Mouse (Mus musculus) embryonic facial prominence, embryonic 12.5 days (tissue): ENCODE results near the gene BC048562. TPM values are rescaled to one million over a fixed set of nuclear protein-coding genes. Genes with fewer than 3 reads are reported as not detected.

Experiments used
- ATAC-seq: fragments of 200-750 bp; cut with Nextera tagmentation; 2 replicates; pipeline ENCODE4 v1.8.0; 2017; ENCODE audit not compliant: insufficient number of reproducible peaks, insufficient read depth, low FRiP score, low TSS enrichment
- H3K27ac ChIP-seq: fragments of 300-500 bp; sonication (generic); 2 replicates; pipeline ENCODE4 v1.5.1; 2016; ENCODE audit warnings: mild to moderate bottlenecking
- H3K27me3 ChIP-seq: fragments of 300-500 bp; sonication (generic); 2 replicates; pipeline ENCODE4 v1.6.1; 2016; ENCODE audit warnings: mild to moderate bottlenecking, moderate library complexity
- H3K36me3 ChIP-seq: fragments of 300-500 bp; sonication (generic); 2 replicates; pipeline ENCODE4 v1.6.1; 2016; ENCODE audit warnings: mild to moderate bottlenecking
- H3K4me1 ChIP-seq: fragments of 300-500 bp; sonication (generic); 2 replicates; pipeline ENCODE4 v1.6.1; 2016
- H3K4me2 ChIP-seq: fragments of 300-500 bp; sonication (generic); replicated peaks from 2 replicates; pipeline ENCODE4 v1.6.1; 2016; ENCODE audit warnings: mild to moderate bottlenecking, moderate library complexity
- H3K4me3 ChIP-seq: fragments of 300-500 bp; sonication (generic); 2 replicates; pipeline ENCODE4 v1.5.1; 2016; ENCODE audit warnings: mild to moderate bottlenecking
- H3K9ac ChIP-seq: fragments of 300-500 bp; sonication (generic); 2 replicates; pipeline ENCODE4 v1.6.1; 2016; ENCODE audit warnings: mild to moderate bottlenecking, moderate library complexity
- H3K9me3 ChIP-seq: fragments of 300-500 bp; sonication (generic); 2 replicates; pipeline ENCODE4 v1.6.1; 2016; ENCODE audit warnings: mild to moderate bottlenecking, moderate library complexity
- WGBS: fragments of 180-500 bp; shearing (Covaris S2); methylation state at CpG from one replicate; pipeline ENCODE4 v1.1.7; 2016; 5-methylcytosine and 5-hydroxymethylcytosine counted together
- polyA plus RNA-seq: library from polyadenylated mRNA; unstranded; fragments of >200 nt; fragmentation: Nextera tagmentation; extraction: Ambion mirVana; gene quantifications from 2 replicates; pipeline ENCODE4 v1.2.1, GENCODE M21; 2016

Gene BC048562
- polyA plus RNA-seq, 1 experiment from 2014 or later, result not detected

DNA sequence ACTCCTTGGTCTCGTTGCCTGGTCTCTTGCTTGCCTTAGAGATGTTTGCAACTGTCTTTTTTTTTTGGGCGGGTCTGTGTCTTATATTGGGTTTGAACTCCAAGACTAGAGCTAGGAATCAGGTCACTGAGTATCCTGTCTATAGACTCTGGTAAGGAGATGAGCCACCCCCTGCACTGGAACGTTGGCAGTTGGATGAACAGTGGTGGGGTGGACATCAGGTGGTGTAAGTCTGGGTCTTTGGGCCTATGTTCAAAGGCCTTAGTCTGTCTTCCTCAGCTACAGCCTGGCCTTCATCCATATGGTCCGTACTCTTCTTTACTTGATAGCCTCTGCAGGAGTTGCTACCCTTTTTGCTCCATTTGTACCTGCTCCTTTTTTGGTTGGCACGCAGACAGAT, 25.4 kb downstream of the BC048562 start:
- Histone ChIP-seq H3K4me2 (peak overlapping the region; percentile 80), H3K27ac (no peak overlapping the region), H3K9me3 (no peaks in the 10 kb centered on the region), H3K27me3 (no peaks in the 10 kb centered on the region), H3K36me3 (peaks cover 32% of the 10 kb centered on the region), H3K9ac (no peak overlapping the region; the same call in 1 of the 2 replicates), H3K4me1 (peaks cover 12% of the 10 kb centered on the region), H3K4me3 (peak overlapping the region; percentile 95)
- WGBS, result 90% methylated on average over 5 of the region's 5 CpGs
- ATAC-seq, result no peak

DNA sequence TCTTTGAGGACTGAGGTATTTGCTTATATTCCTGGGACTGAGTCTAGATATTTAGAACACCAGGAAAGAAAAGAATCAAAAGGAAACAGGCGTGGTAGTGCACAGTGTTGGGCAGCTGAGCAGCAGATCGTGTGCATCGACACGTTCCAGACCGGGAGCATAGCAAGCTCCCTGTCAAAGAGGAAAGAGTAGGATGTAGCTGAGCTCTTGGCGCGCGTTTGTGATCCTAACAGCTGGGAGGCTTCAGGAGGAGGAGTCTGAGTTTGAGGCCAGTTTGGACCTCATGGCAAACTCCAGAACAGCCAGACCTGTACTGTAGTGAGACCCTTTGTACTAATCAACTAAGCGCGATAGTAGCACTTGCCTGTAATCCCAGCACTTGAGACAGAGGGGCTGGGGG, 25.9 kb downstream of the BC048562 start:
- H3K36me3 ChIP-seq, result peaks cover 37% of the 10 kb centered on the region
- 93% methylated on average over 10 of the region's 10 CpGs for WGBS
- H3K27ac ChIP-seq, result no peak overlapping the region
- no peak overlapping the region for H3K4me3 ChIP-seq
- H3K4me1 ChIP-seq, result peaks cover 12% of the 10 kb centered on the region
- no peaks in the 10 kb centered on the region for H3K27me3 ChIP-seq
- ATAC-seq, result no peak
- H3K9me3 ChIP-seq, result no peaks in the 10 kb centered on the region
- no peak overlapping the region; the same call in 1 of the 2 replicates for H3K4me2 ChIP-seq
- no peak overlapping the region for H3K9ac ChIP-seq

DNA sequence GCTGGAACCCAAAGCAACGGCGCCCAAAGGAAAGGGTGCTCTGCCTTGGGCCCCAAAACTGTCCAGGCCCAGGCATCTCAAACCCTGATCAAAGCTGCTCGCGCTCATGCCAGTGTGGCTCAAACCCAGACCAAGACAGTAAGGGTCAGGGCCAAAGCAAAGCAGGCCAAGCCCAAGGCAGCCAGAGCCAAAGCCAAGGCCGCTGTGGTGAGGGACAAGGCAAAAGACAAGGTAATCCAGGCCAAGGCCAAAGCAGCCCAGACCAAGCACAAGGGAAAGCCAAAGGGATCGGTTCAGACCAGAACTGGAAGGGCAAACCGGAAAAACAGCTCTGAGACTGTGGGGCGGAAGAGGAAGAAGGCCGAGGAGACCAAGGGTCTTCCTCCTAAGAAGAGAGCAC, 27.4 kb downstream of the BC048562 start:
- H3K36me3 ChIP-seq, result peaks cover 40% of the 10 kb centered on the region
- no peak overlapping the region for H3K27ac ChIP-seq
- H3K27me3 ChIP-seq, result no peaks in the 10 kb centered on the region
- 0 out of 2 replicates have a peak overlapping the region, but pooled peaks have one; percentile 24 for H3K9ac ChIP-seq
- no peak overlapping the region for H3K4me2 ChIP-seq
- H3K9me3 ChIP-seq, result no peaks in the 10 kb centered on the region
- peaks cover 12% of the 10 kb centered on the region for H3K4me1 ChIP-seq
- ATAC-seq, result no peak
- WGBS, result 95% methylated on average over 9 of the region's 9 CpGs
- no peak overlapping the region for H3K4me3 ChIP-seq

DNA sequence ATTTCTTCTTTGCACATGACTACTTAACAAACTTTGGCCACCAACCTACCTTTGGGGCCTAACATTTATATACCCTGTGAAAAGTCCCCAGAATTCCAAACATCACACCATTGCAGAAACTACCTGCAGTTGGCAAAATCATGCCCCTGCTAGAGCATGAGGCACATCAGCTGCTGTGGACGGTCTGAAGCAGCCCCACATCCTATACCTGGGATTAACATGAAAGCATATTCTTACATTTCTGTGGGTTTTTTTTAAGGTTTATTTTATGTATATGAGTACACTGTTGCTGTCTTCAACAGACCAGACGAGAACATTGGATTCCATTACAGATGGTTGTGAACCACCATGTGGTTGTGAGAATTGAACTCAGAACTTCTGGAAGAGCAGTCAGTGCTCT, 29.9 kb downstream of the BC048562 start:
- Histone ChIP-seq H3K4me2 (no peak overlapping the region), H3K4me3 (no peak overlapping the region), H3K27me3 (no peaks in the 10 kb centered on the region), H3K9ac (no peak overlapping the region), H3K27ac (no peak overlapping the region), H3K9me3 (no peaks in the 10 kb centered on the region), H3K36me3 (peaks cover 40% of the 10 kb centered on the region), H3K4me1 (peaks cover 10% of the 10 kb centered on the region)
- ATAC-seq, result no peak
- WGBS, result 88% methylated on average over 2 of the region's 2 CpGs

DNA sequence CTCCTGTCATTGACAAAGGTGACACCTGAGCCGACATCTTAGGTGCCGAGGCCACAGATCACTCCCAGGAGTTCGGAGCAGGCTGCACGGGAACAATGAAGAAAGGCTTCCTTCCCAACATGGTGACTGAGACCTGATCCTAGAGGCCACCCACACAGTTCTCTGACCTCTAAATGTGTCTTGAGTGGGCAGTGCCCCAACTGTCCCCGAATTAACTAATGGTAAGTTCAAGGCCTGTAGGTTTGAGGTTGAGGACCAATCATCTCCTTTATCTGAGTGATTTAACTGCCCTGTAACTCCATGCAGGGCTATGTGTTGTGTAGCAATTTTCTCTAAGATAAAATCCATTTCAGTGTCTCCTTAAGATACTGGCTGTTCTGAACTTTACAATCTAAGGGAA, 33.1 kb downstream of the BC048562 start:
- no peak for ATAC-seq
- H3K9me3 ChIP-seq, result no peaks in the 10 kb centered on the region
- H3K36me3 ChIP-seq, result peaks cover 23% of the 10 kb centered on the region
- H3K4me3 ChIP-seq, result no peak overlapping the region
- H3K9ac ChIP-seq, result no peak overlapping the region
- H3K4me1 ChIP-seq, result no peaks in the 10 kb centered on the region
- no peak overlapping the region for H3K4me2 ChIP-seq
- 69% methylated on average over 5 of the region's 5 CpGs for WGBS
- no peak overlapping the region for H3K27ac ChIP-seq
- H3K27me3 ChIP-seq, result no peaks in the 10 kb centered on the region

DNA sequence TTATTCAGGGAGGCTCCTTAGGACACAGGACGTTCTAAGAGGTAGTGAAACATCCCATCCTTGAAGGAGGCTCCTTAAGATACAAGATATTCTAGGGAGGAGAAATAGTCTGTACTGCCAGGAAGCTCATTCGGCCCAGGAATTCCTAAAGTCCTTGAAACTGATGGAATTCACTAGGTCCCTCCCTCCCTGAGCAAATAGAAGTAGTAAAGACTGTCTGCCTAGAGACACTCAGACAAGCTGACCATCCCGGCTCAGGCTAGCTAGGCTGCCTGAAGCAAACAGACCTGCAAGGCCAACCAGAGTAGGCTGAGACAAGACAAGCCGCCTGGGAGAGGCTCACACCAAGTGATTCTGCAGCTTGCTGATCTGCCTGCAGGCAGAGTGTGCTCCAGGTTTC, 33.6 kb downstream of the BC048562 start:
- peaks cover 19% of the 10 kb centered on the region for H3K36me3 ChIP-seq
- H3K4me2 ChIP-seq, result no peak overlapping the region
- H3K9ac ChIP-seq, result no peak overlapping the region
- no peak for ATAC-seq
- H3K27ac ChIP-seq, result no peak overlapping the region
- WGBS, result 68% methylated on average over 4 of the region's 4 CpGs
- no peak overlapping the region for H3K4me3 ChIP-seq
- no peaks in the 10 kb centered on the region for H3K4me1 ChIP-seq
- H3K27me3 ChIP-seq, result no peaks in the 10 kb centered on the region
- H3K9me3 ChIP-seq, result no peaks in the 10 kb centered on the region

DNA sequence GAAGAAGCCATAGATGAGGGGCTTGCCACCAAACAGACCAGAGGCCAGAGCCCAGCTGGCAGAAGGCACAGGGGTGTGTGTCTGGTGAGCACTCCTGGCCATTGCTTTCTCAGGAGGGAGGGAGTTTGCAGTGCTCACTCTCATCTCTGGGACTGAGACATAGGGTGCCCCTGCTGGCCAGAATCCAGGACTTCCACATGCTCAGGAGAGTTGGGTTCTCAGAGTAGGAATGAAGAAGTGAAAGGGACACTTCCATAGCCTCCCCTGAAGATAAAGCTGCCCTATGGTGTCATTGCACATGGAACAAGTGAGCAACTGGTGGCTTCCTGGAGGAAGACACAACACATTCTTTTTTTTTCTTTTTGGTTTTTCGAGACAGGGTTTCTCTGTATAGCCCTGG, 38.2 kb downstream of the BC048562 start:
- no peak overlapping the region for H3K9ac ChIP-seq
- no peak overlapping the region for H3K27ac ChIP-seq
- H3K4me3 ChIP-seq, result no peak overlapping the region
- no peaks in the 10 kb centered on the region for H3K9me3 ChIP-seq
- no peaks in the 10 kb centered on the region for H3K27me3 ChIP-seq
- ATAC-seq, result no peak
- no peak overlapping the region for H3K4me2 ChIP-seq
- H3K36me3 ChIP-seq, result no peaks in the 10 kb centered on the region
- H3K4me1 ChIP-seq, result peaks cover 6% of the 10 kb centered on the region
- 57% methylated on average over 1 of the region's 1 CpGs for WGBS

DNA sequence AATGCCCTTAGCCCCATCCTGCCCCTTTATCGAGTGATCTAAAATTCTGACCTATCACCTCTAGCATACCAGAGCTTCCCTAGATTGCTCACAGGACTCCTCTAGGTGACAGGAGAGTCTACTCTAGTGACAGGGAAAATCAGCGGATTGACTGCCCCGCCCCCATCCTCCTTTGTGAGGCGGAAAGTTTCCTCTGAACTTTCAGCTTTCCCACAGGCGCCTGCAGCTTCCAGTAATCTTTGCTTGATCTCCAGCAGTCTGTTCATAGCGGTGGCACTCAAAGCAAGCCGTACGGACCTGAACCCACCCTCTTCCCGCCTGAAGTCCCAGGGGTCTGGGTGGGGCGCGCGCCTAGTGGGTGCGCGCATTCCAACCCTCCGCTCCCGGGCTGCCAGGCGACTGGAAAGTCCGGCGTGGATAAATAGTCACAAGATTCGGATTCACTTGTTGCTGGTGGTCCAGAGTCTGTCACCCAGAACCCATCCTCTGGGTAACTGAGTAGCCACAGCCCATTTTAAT, 42.4 kb downstream of the BC048562 start:
- Histone ChIP-seq H3K4me3 (peak overlapping the region; percentile 44), H3K9me3 (no peaks in the 10 kb centered on the region), H3K27ac (peak overlapping the region; percentile 85), H3K4me1 (peaks cover 21% of the 10 kb centered on the region), H3K4me2 (peak overlapping the region; percentile 87), H3K9ac (peak overlapping the region; percentile 53), H3K27me3 (0 out of 2 replicates have a peak, but pooled peaks cover 2% of the 10 kb centered on the region), H3K36me3 (peaks cover 27% of the 10 kb centered on the region)
- peak; percentile 74 for ATAC-seq
- WGBS, result under 1% methylated on average over 20 of the region's 20 CpGs

DNA sequence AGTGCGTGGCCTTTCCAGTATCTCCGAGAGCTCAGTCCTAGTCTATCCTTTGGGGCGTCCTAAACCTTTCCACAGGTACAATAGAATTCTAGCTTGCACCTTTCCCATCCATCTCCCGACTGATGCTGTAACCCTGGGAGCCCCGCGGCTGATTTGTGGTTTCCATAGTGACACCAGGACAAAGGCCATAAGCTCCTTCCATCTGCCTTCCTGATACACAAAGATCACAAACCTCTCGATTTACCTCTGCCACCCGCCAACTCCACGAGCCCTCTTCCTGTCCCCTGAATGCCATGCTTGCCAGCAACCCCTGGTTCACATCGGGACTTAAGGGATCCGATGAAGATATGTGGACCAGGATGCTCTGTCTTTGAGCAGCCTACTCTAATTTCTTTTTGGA, 43.0 kb downstream of the BC048562 start:
- WGBS, result 36% methylated on average over 11 of the region's 11 CpGs
- ATAC-seq, result no peak

DNA sequence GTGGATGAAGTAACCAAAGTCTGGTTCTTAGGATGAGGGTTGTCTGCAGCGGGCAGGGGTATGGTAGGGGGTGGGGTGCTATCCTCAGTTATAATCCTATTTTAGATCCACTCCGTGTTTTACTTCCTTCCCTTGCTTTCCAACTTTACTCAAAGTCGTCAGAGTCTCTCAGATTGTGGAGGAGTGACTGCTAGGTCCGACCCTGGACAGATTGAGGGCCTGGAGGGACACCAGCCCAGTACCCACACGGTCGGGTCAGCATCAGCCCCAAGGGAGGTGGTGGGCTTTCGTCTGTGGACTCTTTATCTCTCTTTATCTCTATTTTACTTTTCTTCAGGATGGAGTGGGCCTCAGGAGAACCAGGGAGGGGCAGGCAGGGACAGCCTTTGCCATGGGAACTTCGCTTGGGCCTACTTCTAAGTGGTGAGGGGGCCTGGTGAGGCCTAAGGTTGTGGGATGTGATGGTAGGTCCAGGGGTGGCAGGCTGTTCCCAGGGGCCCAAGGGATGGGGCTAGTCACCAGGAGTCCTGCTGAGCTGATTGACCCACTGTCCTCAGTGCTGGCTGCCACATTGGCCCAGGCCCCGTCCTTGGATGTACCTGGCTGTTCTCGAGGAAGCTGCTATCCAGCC, 43.6 kb downstream of the BC048562 start, which contains the start of gene Lamb2:
Gene Lamb2 (plus strand): TSS at position 16 of the 631 bp plus-strand sequence.
- H3K4me3 ChIP-seq, result peak within 1 kb of the TSS; percentile 56
- peak within 1 kb of the TSS; percentile 85 for H3K27ac ChIP-seq
- H3K36me3 ChIP-seq, result peaks cover 36% of the 10 kb centered on the region
- H3K9me3 ChIP-seq, result no peaks in the 10 kb centered on the region
- 7% methylated on average over 10 of the region's 10 CpGs for WGBS
- H3K9ac ChIP-seq, result peak within 1 kb of the TSS; percentile 70
- H3K4me2 ChIP-seq, result peak within 1 kb of the TSS; percentile 87
- H3K27me3 ChIP-seq, result 0 out of 2 replicates have a peak, but pooled peaks cover 2% of the 10 kb centered on the region
- ATAC-seq, result peak; percentile 30
- peaks cover 21% of the 10 kb centered on the region for H3K4me1 ChIP-seq

More for the DNA sequence above, 43.0 kb downstream of the BC048562 start:
- Histone ChIP-seq H3K9me3 (no peaks in the 10 kb centered on the region), H3K4me2 (peak overlapping the region; percentile 87), H3K4me1 (peaks cover 21% of the 10 kb centered on the region), H3K27ac (peak overlapping the region; percentile 85), H3K36me3 (peaks cover 32% of the 10 kb centered on the region), H3K9ac (no peak overlapping the region), H3K27me3 (0 out of 2 replicates have a peak, but pooled peaks cover 2% of the 10 kb centered on the region), H3K4me3 (peak overlapping the region; percentile 44; the same call in 1 of the 2 replicates)

DNA sequence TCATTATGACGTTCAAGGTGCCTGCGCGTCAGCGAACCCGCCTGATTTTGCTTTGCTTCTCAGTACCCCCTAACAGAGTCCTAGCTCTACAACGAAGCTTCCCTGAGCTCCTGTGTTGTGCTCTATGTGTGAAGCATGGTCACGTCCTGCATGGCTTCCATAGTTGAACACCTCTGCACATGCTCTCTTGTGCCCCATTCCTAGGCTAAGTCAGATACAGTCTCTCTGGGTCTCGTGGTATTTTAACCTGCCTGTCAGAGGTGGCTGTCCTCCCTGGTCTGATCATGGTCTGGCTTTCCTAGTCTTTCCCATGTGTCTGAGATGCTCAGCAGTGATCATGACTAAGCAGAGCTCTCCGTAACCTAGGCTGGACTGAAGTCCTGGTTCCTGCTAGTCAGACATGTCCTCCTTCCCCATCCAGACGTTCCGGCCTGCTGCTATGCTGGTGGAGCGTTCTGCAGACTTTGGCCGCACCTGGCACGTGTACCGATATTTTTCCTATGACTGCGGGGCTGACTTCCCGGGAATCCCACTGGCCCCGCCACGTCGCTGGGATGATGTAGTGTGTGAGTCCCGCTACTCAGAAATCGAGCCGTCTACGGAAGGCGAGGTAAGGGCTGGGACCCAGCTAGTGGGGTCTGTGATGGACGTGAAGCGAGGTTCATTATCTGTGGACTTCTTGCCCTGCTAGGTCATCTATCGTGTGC, 44.7 kb downstream of the BC048562 start:
- H3K27me3 ChIP-seq, result 0 out of 2 replicates have a peak, but pooled peaks cover 2% of the 10 kb centered on the region
- no peak overlapping the region for H3K27ac ChIP-seq
- H3K4me3 ChIP-seq, result peak overlapping the region; percentile 56
- 92% methylated on average over 28 of the region's 28 CpGs for WGBS
- H3K4me1 ChIP-seq, result peaks cover 21% of the 10 kb centered on the region
- peaks cover 48% of the 10 kb centered on the region for H3K36me3 ChIP-seq
- H3K9me3 ChIP-seq, result no peaks in the 10 kb centered on the region
- ATAC-seq, result no peak
- peak overlapping the region; percentile 87 for H3K4me2 ChIP-seq
- H3K9ac ChIP-seq, result peak overlapping the region; percentile 70; the same call in 1 of the 2 replicates
